Mouse (Mus musculus): ENCODE data around the gene Nek6. TPM values are rescaled to one million over a fixed set of nuclear protein-coding genes. Genes with fewer than 3 reads are reported as not detected.

Gene Nek6
- polyA plus RNA-seq, 1 experiment: not detected

GRCm38 (mm10) chr2:38502747-38503146, 8.7 kb upstream of the Nek6 start:
- TF ChIP-seq POLR2A (IDR thresholded peaks at IDR 0.05; ENCODE audit: insufficient read depth, low read depth, low read length): no peak
- no peak for TF ChIP-seq CTCF (IDR thresholded peaks at IDR 0.05; ENCODE audit: insufficient read depth, low read depth, low read length)
- no peaks in the 10 kb centered on the region for H3K4me1 ChIP-seq (ENCODE audit: control insufficient read depth, insufficient read depth, low read length)
- no peak overlapping the region for H3K27ac ChIP-seq (ENCODE audit: insufficient read depth, low read depth, low read length)
- no peak overlapping the region for H3K4me3 ChIP-seq (ENCODE audit: insufficient read depth, low read depth, low read length)
- WGBS: 94% methylated on average over 3 of the region's 3 CpGs

DNA sequence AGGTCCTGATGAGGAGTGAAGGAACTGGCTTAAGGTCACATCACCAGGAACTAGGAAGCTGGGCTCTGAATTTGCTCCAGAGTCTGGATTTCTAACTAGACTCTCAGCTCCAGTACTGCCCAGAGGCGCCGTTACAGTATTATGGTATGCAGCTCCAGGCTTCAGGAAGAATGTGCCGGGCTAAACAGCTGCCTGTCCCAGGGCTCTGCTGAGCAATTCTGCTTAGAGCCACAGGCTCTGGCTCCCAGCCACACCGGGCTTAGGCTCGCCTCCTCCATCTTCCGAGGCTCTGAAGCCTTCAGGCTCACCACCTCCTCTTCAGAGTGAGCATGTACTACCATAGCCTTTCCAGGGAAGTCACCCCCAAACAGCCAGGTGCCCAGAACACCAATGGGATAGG, 7.1 kb upstream of the Nek6 start:
- 44% methylated on average over 6 of the region's 6 CpGs for WGBS
- H3K4me1 ChIP-seq (ENCODE audit: control insufficient read depth, insufficient read depth, low read length): no peaks in the 10 kb centered on the region
- TF ChIP-seq CTCF (IDR thresholded peaks at IDR 0.05; ENCODE audit: insufficient read depth, low read depth, low read length) (no peak), POLR2A (IDR thresholded peaks at IDR 0.05; ENCODE audit: insufficient read depth, low read depth, low read length) (no peak)
- no peak overlapping the region for H3K27ac ChIP-seq (ENCODE audit: insufficient read depth, low read depth, low read length)
- H3K4me3 ChIP-seq (ENCODE audit: insufficient read depth, low read depth, low read length): no peak overlapping the region

- Histone ChIP-seq H3K4me1 (ENCODE audit: control insufficient read depth, insufficient read depth, low read length) (no peaks in the 10 kb centered on the region), H3K27ac (ENCODE audit: insufficient read depth, low read depth, low read length) (no peak overlapping the region), H3K4me3 (ENCODE audit: insufficient read depth, low read depth, low read length) (no peak overlapping the region)
- 98% methylated on average over 1 of the region's 1 CpGs for WGBS
- TF ChIP-seq POLR2A (IDR thresholded peaks at IDR 0.05; ENCODE audit: insufficient read depth, low read depth, low read length): no peak
- no peak for TF ChIP-seq CTCF (IDR thresholded peaks at IDR 0.05; ENCODE audit: insufficient read depth, low read depth, low read length)
These were observed 4.3 kb upstream of the Nek6 start for GRCm38 (mm10) chr2:38507181-38507580.

DNA sequence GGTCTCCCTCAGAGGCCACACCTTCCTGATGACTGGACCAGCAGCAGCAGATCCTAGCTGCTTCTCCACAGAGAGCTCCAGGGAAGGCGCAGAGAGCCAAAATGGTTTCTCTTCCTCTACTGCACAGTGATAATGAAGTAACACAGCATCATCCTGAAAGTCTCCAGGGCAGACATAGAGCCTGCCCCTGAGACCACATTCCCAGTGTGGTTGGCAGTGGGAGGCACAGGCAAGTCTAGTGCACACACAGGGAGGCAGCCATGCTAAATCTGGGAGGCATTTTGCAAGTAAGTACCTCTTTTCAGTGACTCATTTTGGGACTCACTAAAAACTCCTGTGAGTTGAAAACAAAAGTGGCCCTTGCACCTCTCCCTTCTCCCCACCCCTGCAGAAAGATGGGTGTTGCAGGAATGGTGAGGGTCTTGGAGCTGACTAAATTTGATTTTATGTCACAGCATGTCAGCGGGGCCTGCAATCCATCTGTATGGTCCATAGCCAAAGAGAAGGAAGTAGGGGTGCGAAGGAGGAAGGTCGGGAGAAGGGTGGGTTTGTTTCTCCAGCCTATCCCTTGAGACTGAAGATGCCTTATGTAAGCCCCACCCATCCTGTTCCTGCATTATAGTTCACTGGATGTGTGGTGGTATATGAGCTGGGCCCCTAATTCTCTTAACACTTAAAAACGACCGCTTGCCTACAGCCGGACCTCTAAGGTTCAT, 2.3 kb upstream of the Nek6 start:
- no peak for TF ChIP-seq CTCF (IDR thresholded peaks at IDR 0.05; ENCODE audit: insufficient read depth, low read depth, low read length)
- TF ChIP-seq POLR2A (IDR thresholded peaks at IDR 0.05; ENCODE audit: insufficient read depth, low read depth, low read length): no peak
- Histone ChIP-seq H3K27ac (ENCODE audit: insufficient read depth, low read depth, low read length) (no peak overlapping the region), H3K4me3 (ENCODE audit: insufficient read depth, low read depth, low read length) (no peak overlapping the region), H3K4me1 (ENCODE audit: control insufficient read depth, insufficient read depth, low read length) (no peaks in the 10 kb centered on the region; the same call in 1 of the 2 replicates)
- WGBS: 88% methylated on average over 7 of the region's 7 CpGs

- 82% methylated on average over 1 of the region's 1 CpGs for WGBS
These were observed 1.3 kb upstream of the Nek6 start for GRCm38 (mm10) chr2:38510120-38510519.

GRCm38 (mm10) chr2:38512308-38513182, 1.1 kb downstream of the Nek6 start:
- no peaks in the 10 kb centered on the region; the same call in 1 of the 2 replicates for H3K4me1 ChIP-seq (ENCODE audit: control insufficient read depth, insufficient read depth, low read length)

More at GRCm38 (mm10) chr2:38510120-38510519, 1.3 kb upstream of the Nek6 start:
- no peak for TF ChIP-seq CTCF (IDR thresholded peaks at IDR 0.05; ENCODE audit: insufficient read depth, low read depth, low read length)
- TF ChIP-seq POLR2A (IDR thresholded peaks at IDR 0.05; ENCODE audit: insufficient read depth, low read depth, low read length): no peak
- Histone ChIP-seq H3K27ac (ENCODE audit: insufficient read depth, low read depth, low read length) (no peak overlapping the region), H3K4me3 (ENCODE audit: insufficient read depth, low read depth, low read length) (no peak overlapping the region), H3K4me1 (ENCODE audit: control insufficient read depth, insufficient read depth, low read length) (no peaks in the 10 kb centered on the region; the same call in 1 of the 2 replicates)

GRCm38 (mm10) chr2:38513183-38513529, 1.7 kb downstream of the Nek6 start:
- Histone ChIP-seq H3K27ac (ENCODE audit: insufficient read depth, low read depth, low read length) (no peak overlapping the region), H3K4me3 (ENCODE audit: insufficient read depth, low read depth, low read length) (no peak overlapping the region), H3K4me1 (ENCODE audit: control insufficient read depth, insufficient read depth, low read length) (no peaks in the 10 kb centered on the region; the same call in 1 of the 2 replicates)
- 67% methylated on average over 2 of the region's 2 CpGs for whole genome bisulfite sequencing
- TF ChIP-seq CTCF (IDR thresholded peaks at IDR 0.05; ENCODE audit: insufficient read depth, low read depth, low read length): no peak
- no peak for TF ChIP-seq POLR2A (IDR thresholded peaks at IDR 0.05; ENCODE audit: insufficient read depth, low read depth, low read length)

More at GRCm38 (mm10) chr2:38512308-38513182, 1.1 kb downstream of the Nek6 start:
- H3K27ac ChIP-seq (ENCODE audit: insufficient read depth, low read depth, low read length): no peak overlapping the region
- 26% methylated on average over 16 of the region's 16 CpGs for whole genome bisulfite sequencing
- TF ChIP-seq CTCF (IDR thresholded peaks at IDR 0.05; ENCODE audit: insufficient read depth, low read depth, low read length) (no peak), POLR2A (IDR thresholded peaks at IDR 0.05; ENCODE audit: insufficient read depth, low read depth, low read length) (no peak)
- H3K4me3 ChIP-seq (ENCODE audit: insufficient read depth, low read depth, low read length): peak overlapping the region; percentile 86

GRCm38 (mm10) chr2:38514411-38514810, 3.0 kb downstream of the Nek6 start:
- no peak overlapping the region for H3K4me3 ChIP-seq (ENCODE audit: insufficient read depth, low read depth, low read length)
- no peak overlapping the region for H3K27ac ChIP-seq (ENCODE audit: insufficient read depth, low read depth, low read length)
- TF ChIP-seq POLR2A (IDR thresholded peaks at IDR 0.05; ENCODE audit: insufficient read depth, low read depth, low read length) (no peak), CTCF (IDR thresholded peaks at IDR 0.05; ENCODE audit: insufficient read depth, low read depth, low read length) (no peak)
- WGBS: 87% methylated on average over 7 of the region's 7 CpGs
- no peaks in the 10 kb centered on the region; the same call in 1 of the 2 replicates for H3K4me1 ChIP-seq (ENCODE audit: control insufficient read depth, insufficient read depth, low read length)

GRCm38 (mm10) chr2:38515446-38515845, 4.0 kb downstream of the Nek6 start:
- Histone ChIP-seq H3K27ac (ENCODE audit: insufficient read depth, low read depth, low read length) (no peak overlapping the region), H3K4me1 (ENCODE audit: control insufficient read depth, insufficient read depth, low read length) (peaks cover 4% of the 10 kb centered on the region; the same call in 1 of the 2 replicates), H3K4me3 (ENCODE audit: insufficient read depth, low read depth, low read length) (no peak overlapping the region)
- 59% methylated on average over 6 of the region's 6 CpGs for WGBS
- TF ChIP-seq CTCF (IDR thresholded peaks at IDR 0.05; ENCODE audit: insufficient read depth, low read depth, low read length) (no peak), POLR2A (IDR thresholded peaks at IDR 0.05; ENCODE audit: insufficient read depth, low read depth, low read length) (no peak)
